Mouse (Mus musculus): ENCODE data around the gene Nif3l1.

DNA sequence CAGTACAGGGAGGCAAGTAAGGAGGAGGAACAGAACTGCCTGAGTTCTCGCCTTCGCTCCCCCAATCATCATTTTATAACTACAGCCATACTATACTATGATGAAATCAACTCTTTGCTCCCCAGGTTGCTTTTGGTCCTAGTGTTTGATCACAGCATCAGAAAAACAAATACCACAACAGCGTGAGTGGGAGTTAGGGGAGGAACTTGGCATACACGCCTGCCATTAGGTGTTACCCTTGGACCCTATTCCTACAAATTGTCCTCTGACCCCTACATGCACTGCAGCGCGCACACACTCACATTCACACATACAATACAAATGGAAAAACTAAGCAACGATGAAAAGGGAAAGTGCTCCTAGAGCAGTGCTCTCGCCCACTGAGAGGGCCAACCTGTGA, 30.7 kb downstream of the Nif3l1 start:
- no peak for TF ChIP-seq POLR2A (IDR thresholded peaks at IDR 0.05; ENCODE audit: low read depth, low read length)
- no peak for TF ChIP-seq CTCF (IDR thresholded peaks at IDR 0.05; ENCODE audit: extremely low read depth, insufficient read length, insufficient replicate concordance, low read depth, low read length)
